Mouse (Mus musculus) neural tube, embryonic 14.5 days (tissue): ENCODE results near the gene Haao. TPM values are rescaled to one million over a fixed set of nuclear protein-coding genes. Genes with fewer than 3 reads are reported as not detected.
A peak's percentile ranks its signal among the peaks of the same experiment; 100 is the strongest.
"Not testable (repeated sequence)": the region's sequence is repeated elsewhere in the genome, so short reads cannot be mapped to it uniquely, and the experiment has no call there.

Experiments
- ATAC-seq: fragments of 200-750 bp; cut with Nextera tagmentation; 2 replicates; pipeline ENCODE4 v1.8.0; 2017; ENCODE audit warnings: low read depth, mild to moderate bottlenecking, moderate TSS enrichment, moderate library complexity
- H3K27ac ChIP-seq: fragments of 300-500 bp; sonication (generic); 2 replicates; pipeline ENCODE4 v1.5.1; 2014; ENCODE audit warnings: low read depth, mild to moderate bottlenecking, control low read depth, low read length, moderate library complexity, mixed read lengths
- H3K27me3 ChIP-seq: fragments of 300-500 bp; sonication (generic); 2 replicates; pipeline ENCODE4 v1.6.1; 2014; ENCODE audit warnings: low read length; ENCODE audit not compliant: control insufficient read depth, insufficient read depth
- H3K36me3 ChIP-seq: fragments of 300-500 bp; sonication (generic); 2 replicates; pipeline ENCODE4 v1.6.1; 2014; ENCODE audit warnings: low read length, mixed read lengths; ENCODE audit not compliant: control insufficient read depth, insufficient read depth
- H3K4me1 ChIP-seq: fragments of 300-500 bp; sonication (generic); 2 replicates; pipeline ENCODE4 v1.6.1; 2014; ENCODE audit warnings: low read length; ENCODE audit not compliant: control insufficient read depth, insufficient read depth
- H3K4me2 ChIP-seq: fragments of 300-500 bp; sonication (generic); 2 replicates; pipeline ENCODE4 v1.6.1; 2014; ENCODE audit warnings: mild to moderate bottlenecking, low read depth, low read length, control low read depth
- H3K4me3 ChIP-seq: fragments of 300-500 bp; sonication (generic); 2 replicates; pipeline ENCODE4 v1.5.1; 2014; ENCODE audit warnings: low read depth, low read length, control low read depth, mixed read lengths
- H3K9ac ChIP-seq: fragments of 300-500 bp; sonication (generic); replicated peaks from 2 replicates; pipeline ENCODE4 v1.6.1; 2014; ENCODE audit warnings: low read depth, mild to moderate bottlenecking, control low read depth, low read length, mixed read lengths
- H3K9me3 ChIP-seq: fragments of 300-500 bp; sonication (generic); 2 replicates; pipeline ENCODE4 v1.6.1; 2016; ENCODE audit warnings: low read length; ENCODE audit not compliant: control insufficient read depth
- WGBS: fragments of 180-500 bp; shearing (Covaris S2); extraction: QIAGEN DNeasy Blood & Tissue Kit; methylation state at CpG from one replicate; pipeline ENCODE4 v1.1.7; 2014; 5-methylcytosine and 5-hydroxymethylcytosine counted together
- polyA plus RNA-seq: library from polyadenylated mRNA; unstranded; fragments of >200 nt; fragmentation: Nextera tagmentation; extraction: Ambion mirVana; gene quantifications from 2 replicates; pipeline ENCODE4 v1.2.1, GENCODE M21; 2014

Haao gene
- polyA plus RNA-seq, 1 experiment from 2014 or later: 0.16 TPM

DNA sequence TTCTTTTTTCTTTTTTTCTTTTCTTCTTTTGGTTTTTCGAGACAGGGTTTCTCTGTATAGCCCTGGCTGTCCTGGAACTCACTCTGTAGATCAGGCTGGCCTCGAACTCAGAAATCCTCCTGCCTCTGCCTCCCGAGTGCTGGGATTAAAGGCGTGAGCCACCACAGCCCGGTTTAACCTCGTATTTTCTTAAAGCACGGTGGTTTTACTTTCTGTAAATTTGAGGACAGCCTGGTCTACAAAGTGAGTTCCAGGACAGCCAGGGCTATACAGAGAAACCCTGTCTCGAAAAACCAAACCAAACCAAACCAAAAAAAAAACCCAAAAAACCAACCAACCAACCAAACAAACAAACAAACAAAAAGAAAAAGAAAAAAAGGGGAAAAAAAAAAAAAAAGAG is 13.2 kb upstream of the Haao start:
- 68% methylated on average over 8 of the region's 8 CpGs for WGBS
- H3K36me3 ChIP-seq, H3K9me3 ChIP-seq, ATAC-seq, H3K27ac ChIP-seq, H3K9ac ChIP-seq, H3K4me1 ChIP-seq, H3K27me3 ChIP-seq: not testable (repeated sequence)
- Histone ChIP-seq H3K4me3 (peak overlapping the region; percentile 68), H3K4me2 (peak overlapping the region; percentile 72; the same call in 1 of the 2 replicates)

DNA sequence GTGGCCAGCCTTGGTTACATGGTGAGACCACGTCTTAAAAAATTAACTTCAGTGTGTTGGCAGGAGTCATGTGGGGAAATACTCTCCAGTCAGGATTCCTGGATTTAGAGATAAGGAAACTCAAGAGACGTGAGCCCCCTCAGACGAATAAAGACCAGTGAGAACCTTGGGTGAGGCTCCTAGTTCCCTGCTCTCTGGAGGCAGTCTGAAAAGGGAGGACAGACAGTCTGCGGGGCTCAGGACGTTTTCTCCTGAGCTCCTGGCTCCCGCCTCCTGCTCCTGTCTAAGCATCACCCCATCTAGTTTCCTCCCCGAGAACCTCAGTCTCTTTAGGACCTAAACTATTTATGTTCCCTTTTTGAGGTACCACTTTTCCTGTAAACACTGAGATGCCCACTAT is 12.5 kb upstream of the Haao start:
- WGBS: 85% methylated on average over 7 of the region's 7 CpGs
- Histone ChIP-seq H3K4me1 (peaks cover 6% of the 10 kb centered on the region; the same call in 1 of the 2 replicates), H3K4me3 (no peak overlapping the region), H3K27ac (no peak overlapping the region), H3K27me3 (no peaks in the 10 kb centered on the region), H3K9ac (no peak overlapping the region), H3K4me2 (no peak overlapping the region), H3K36me3 (no peaks in the 10 kb centered on the region), H3K9me3 (no peaks in the 10 kb centered on the region)
- no peak for ATAC-seq

DNA sequence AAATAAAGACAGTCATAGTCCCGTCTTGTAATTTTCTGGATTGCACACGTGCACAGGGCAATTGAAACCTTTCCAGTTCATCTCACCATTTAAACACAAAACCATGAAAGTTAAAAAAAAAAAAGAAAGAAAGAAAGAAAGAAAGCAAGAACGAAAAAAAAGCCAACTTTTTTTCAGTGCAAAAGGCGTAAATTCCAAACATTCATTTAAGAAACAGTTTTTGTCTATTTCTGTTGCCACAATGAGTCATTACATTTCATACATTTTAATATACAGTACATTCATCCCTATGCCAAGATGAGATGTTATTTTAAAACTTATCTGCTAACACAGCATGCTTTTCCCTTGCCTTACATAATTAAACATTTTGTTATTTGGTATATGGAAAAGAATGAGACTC is 11.9 kb upstream of the Haao start:
- no peaks in the 10 kb centered on the region for H3K27me3 ChIP-seq
- H3K36me3 ChIP-seq: no peaks in the 10 kb centered on the region
- H3K4me1 ChIP-seq: peaks cover 6% of the 10 kb centered on the region; the same call in 1 of the 2 replicates
- no peak overlapping the region for H3K4me3 ChIP-seq
- H3K9ac ChIP-seq: no peak overlapping the region
- no peaks in the 10 kb centered on the region for H3K9me3 ChIP-seq
- WGBS: 85% methylated on average over 4 of the region's 4 CpGs
- H3K4me2 ChIP-seq: no peak overlapping the region
- no peak overlapping the region for H3K27ac ChIP-seq
- ATAC-seq: no peak

GRCm38 (mm10) chr17:83858413-83858812 is 10.7 kb upstream of the Haao start:
- H3K9me3 ChIP-seq: no peaks in the 10 kb centered on the region
- H3K27ac ChIP-seq: no peak overlapping the region
- H3K9ac ChIP-seq: no peak overlapping the region
- no peaks in the 10 kb centered on the region for H3K36me3 ChIP-seq
- H3K4me1 ChIP-seq: peaks cover 6% of the 10 kb centered on the region; the same call in 1 of the 2 replicates
- no peak for ATAC-seq
- no peak overlapping the region for H3K4me3 ChIP-seq
- WGBS: 92% methylated on average over 7 of the region's 7 CpGs
- H3K27me3 ChIP-seq: no peaks in the 10 kb centered on the region
- no peak overlapping the region for H3K4me2 ChIP-seq

DNA sequence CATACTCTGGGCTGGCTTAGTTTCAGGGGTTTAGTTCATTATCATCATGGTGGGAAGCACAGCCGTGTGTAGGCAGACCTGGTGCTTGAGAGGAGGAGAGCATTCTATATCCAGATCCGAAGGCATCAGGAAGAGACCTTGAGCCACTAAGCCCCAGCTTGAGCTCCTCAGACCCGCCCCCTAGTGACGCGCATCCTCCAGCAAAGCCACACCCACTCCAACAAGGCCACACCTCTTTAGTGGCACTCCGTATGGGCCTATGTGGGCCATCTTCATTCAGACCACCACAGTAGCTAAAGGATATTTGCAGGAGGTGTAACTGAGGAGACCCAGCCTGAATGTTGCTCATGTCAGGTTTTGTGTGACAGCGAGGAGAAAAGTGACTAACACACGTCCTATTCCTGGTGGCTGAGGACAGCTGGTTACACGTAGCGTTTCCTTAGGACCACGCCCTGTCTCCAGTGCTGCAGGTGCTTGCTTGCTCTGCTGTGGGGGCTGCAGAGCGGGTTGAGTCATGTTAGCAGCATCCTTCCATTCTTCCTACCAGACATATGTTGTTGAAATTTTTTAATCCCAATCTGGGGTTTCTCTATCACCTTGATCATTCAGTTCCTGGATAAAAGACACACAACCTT is 6.6 kb upstream of the Haao start:
- Histone ChIP-seq H3K36me3 (no peaks in the 10 kb centered on the region), H3K4me2 (no peak overlapping the region), H3K9ac (no peak overlapping the region), H3K9me3 (no peaks in the 10 kb centered on the region), H3K4me3 (no peak overlapping the region), H3K27me3 (no peaks in the 10 kb centered on the region), H3K4me1 (no peaks in the 10 kb centered on the region), H3K27ac (no peak overlapping the region)
- no peak for ATAC-seq
- 53% methylated on average over 12 of the region's 12 CpGs for WGBS

- no peak for ATAC-seq
- Histone ChIP-seq H3K4me3 (no peak overlapping the region), H3K4me1 (0 out of 2 replicates have a peak, but pooled peaks cover 3% of the 10 kb centered on the region), H3K4me2 (no peak overlapping the region), H3K36me3 (no peaks in the 10 kb centered on the region), H3K27me3 (no peaks in the 10 kb centered on the region), H3K9me3 (no peaks in the 10 kb centered on the region), H3K9ac (no peak overlapping the region), H3K27ac (no peak overlapping the region)
- 51% methylated on average over 3 of the region's 3 CpGs for WGBS
These were observed 6.1 kb upstream of the Haao start for GRCm38 (mm10) chr17:83853831-83854230.

- ATAC-seq: no peak
- Histone ChIP-seq H3K9me3 (no peaks in the 10 kb centered on the region), H3K4me2 (no peak overlapping the region), H3K9ac (no peak overlapping the region), H3K36me3 (no peaks in the 10 kb centered on the region), H3K4me1 (0 out of 2 replicates have a peak, but pooled peaks cover 3% of the 10 kb centered on the region), H3K27ac (no peak overlapping the region), H3K27me3 (no peaks in the 10 kb centered on the region), H3K4me3 (no peak overlapping the region)
- WGBS: 84% methylated on average over 5 of the region's 5 CpGs
These were observed 3.1 kb upstream of the Haao start for GRCm38 (mm10) chr17:83850864-83851263.

- no peak overlapping the region for H3K4me2 ChIP-seq
- no peaks in the 10 kb centered on the region for H3K9me3 ChIP-seq
- H3K4me3 ChIP-seq: no peak overlapping the region
- ATAC-seq: peak; percentile 45; the same call in 1 of the 2 replicates
- H3K9ac ChIP-seq: no peak overlapping the region
- no peaks in the 10 kb centered on the region for H3K36me3 ChIP-seq
- no peak overlapping the region for H3K27ac ChIP-seq
- WGBS: 15% methylated on average over 9 of the region's 9 CpGs
- no peaks in the 10 kb centered on the region for H3K27me3 ChIP-seq
- H3K4me1 ChIP-seq: 0 out of 2 replicates have a peak, but pooled peaks cover 3% of the 10 kb centered on the region
These were observed 2.7 kb upstream of the Haao start for GRCm38 (mm10) chr17:83850458-83850857.

DNA sequence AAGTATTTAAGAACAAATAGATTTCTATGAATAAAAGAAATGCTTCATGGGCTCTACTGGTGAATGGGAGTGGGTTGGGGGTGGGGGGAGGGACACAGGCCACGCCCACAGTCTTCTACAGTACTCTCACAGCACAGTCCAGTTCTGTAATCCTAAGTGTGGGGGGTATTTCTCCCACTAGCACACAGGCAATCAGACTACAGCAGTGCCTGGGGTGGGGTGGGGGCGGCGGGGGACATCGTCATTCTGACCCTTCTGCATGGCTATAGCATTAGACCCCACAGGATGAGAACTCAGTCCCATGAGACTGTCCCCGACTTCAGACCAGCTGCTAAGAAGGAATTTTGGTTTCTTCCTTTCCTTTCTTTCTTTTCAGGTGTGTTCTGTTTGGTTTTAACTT is 2.0 kb upstream of the Haao start:
- H3K27me3 ChIP-seq: no peaks in the 10 kb centered on the region
- ATAC-seq: peak; percentile 41; the same call in 1 of the 2 replicates
- H3K9ac ChIP-seq: no peak overlapping the region
- H3K9me3 ChIP-seq: no peaks in the 10 kb centered on the region
- 0 out of 2 replicates have a peak, but pooled peaks cover 3% of the 10 kb centered on the region for H3K4me1 ChIP-seq
- WGBS: 83% methylated on average over 5 of the region's 5 CpGs
- H3K4me2 ChIP-seq: no peak overlapping the region
- no peak overlapping the region for H3K27ac ChIP-seq
- H3K4me3 ChIP-seq: no peak overlapping the region
- H3K36me3 ChIP-seq: no peaks in the 10 kb centered on the region
